Mouse (Mus musculus) embryo, embryonic 11.5 days (tissue): ENCODE data around the gene Rph3al.
A peak's percentile ranks its signal among the peaks of the same experiment; 100 is the strongest.

ENCODE experiments used
- DNase-seq: peaks from one replicate; pipeline ENCODE4 v3.0.0-alpha.2; 2012; ENCODE audit warnings: low read depth, low spot score

Gene Rph3al

GRCm38 (mm10) chr11:75811900-75812299 is 126.3 kb downstream of the Rph3al start:
- no peak for DNase-seq

GRCm38 (mm10) chr11:75810526-75810925 is 127.7 kb downstream of the Rph3al start:
- no peak for DNase-seq

GRCm38 (mm10) chr11:75807486-75807885 is 130.7 kb downstream of the Rph3al start:
- no peak for DNase-seq

GRCm38 (mm10) chr11:75801771-75802550 is 136.3 kb downstream of the Rph3al start:
- DNase-seq = no peak

- DNase-seq = no peak
These were observed 136.9 kb downstream of the Rph3al start for GRCm38 (mm10) chr11:75801369-75801768.

- no peak for DNase-seq
These were observed 141.5 kb downstream of the Rph3al start for GRCm38 (mm10) chr11:75796536-75797246.

- no peak for DNase-seq
These were observed 142.2 kb downstream of the Rph3al start, which contains the start of gene Doc2b for GRCm38 (mm10) chr11:75796029-75796445. Gene Doc2b (minus strand): TSS chr11:75796049.

- DNase-seq = no peak
These were observed 142.9 kb downstream of the Rph3al start for GRCm38 (mm10) chr11:75795321-75795636.

- DNase-seq = no peak
These were observed 143.5 kb downstream of the Rph3al start for GRCm38 (mm10) chr11:75794602-75795320.

GRCm38 (mm10) chr11:75793351-75793750 is 144.9 kb downstream of the Rph3al start:
- DNase-seq = no peak

GRCm38 (mm10) chr11:75792535-75792934 is 145.7 kb downstream of the Rph3al start:
- DNase-seq = no peak

- DNase-seq = no peak
These were observed 152.3 kb downstream of the Rph3al start for GRCm38 (mm10) chr11:75785897-75786296.

- DNase-seq = no peak
These were observed 154.4 kb downstream of the Rph3al start for GRCm38 (mm10) chr11:75783799-75784198.

- DNase-seq = peak; percentile 51
These were observed 156.3 kb downstream of the Rph3al start for GRCm38 (mm10) chr11:75781919-75782318.
